Mouse (Mus musculus): ENCODE results near the gene Papolb. TPM values are rescaled to one million over a fixed set of nuclear protein-coding genes. Genes with fewer than 3 reads are reported as not detected.

Papolb gene
- polyA plus RNA-seq (2012; rRNA removed): 139 and 155 TPM in 2 replicates

DNA sequence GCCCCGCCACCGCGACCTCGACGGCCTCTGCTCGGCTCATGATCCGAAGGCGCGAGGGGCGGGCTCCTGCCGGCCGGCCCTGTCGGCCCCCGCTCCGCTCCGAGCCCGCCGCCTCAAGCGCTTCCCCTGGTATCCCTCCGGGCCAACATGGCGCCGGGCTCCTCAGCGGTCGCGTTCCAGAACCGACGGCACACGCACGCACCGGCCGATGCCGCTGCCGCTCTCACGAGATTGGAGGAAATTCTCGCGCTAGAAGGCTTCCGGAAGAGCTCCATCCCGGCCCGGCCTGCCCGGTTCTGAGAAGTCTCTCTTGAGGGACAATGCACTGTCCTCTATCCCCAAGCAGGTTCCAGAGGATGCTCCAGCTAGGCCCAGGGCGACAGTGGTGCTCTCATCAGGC, at the start of gene Papolb:
Gene Papolb (minus strand): TSS at position 162 of the 400 bp plus-strand sequence.
- H3K4me3 ChIP-seq (ENCODE audit: control insufficient read depth, low read depth, low read length): peak within 1 kb of the TSS; percentile 94
- H3K36me3 ChIP-seq (ENCODE audit: control insufficient read depth, insufficient read depth, low read length): no peaks in the 10 kb centered on the region; the same call in none of the 2 replicates
- no peak for TF ChIP-seq CTCF (IDR thresholded peaks at IDR 0.05; ENCODE audit: control insufficient read depth, insufficient read depth, insufficient replicate concordance, low read depth, low read length)
- peak; percentile 57; the same call in 1 of the 2 replicates for TF ChIP-seq POLR2A (IDR thresholded peaks at IDR 0.05; ENCODE audit: control insufficient read depth, low read depth, low read length)
- peak within 1 kb of the TSS; percentile 93 for H3K27ac ChIP-seq (ENCODE audit: control insufficient read depth, insufficient read depth, low read depth, low read length)
- no peaks in the 10 kb centered on the region; the same call in 1 of the 2 replicates for H3K4me1 ChIP-seq (ENCODE audit: control insufficient read depth, insufficient read depth, low read length)
- no peaks in the 10 kb centered on the region for H3K27me3 ChIP-seq (ENCODE audit: control insufficient read depth, insufficient read depth, low read length)

DNA sequence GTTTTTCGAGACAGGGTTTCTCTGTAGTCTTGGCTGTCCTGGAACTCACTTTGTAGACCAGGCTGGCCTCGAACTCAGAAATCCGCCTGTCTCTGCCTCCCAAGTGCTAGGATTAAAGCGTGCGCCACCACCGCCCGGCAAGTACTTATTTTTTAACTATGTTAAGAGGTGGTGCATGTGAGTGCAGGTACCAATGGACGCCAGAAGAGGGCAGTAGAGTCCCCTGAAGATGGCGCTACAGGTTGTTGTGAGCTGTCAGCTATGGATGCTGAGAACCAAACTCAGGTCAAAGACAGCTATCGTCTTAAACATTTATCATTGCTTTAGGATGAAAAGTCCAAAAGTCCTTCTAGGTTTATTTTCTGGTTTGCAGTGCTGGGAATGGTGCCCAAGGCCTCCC, 48.3 kb upstream of the Papolb start:
- Histone ChIP-seq H3K27me3 (ENCODE audit: control insufficient read depth, insufficient read depth, low read length) (no peaks in the 10 kb centered on the region), H3K36me3 (ENCODE audit: control insufficient read depth, insufficient read depth, low read length) (no peaks in the 10 kb centered on the region), H3K4me3 (ENCODE audit: control insufficient read depth, low read depth, low read length) (no peak overlapping the region), H3K27ac (ENCODE audit: control insufficient read depth, insufficient read depth, low read depth, low read length) (no peak overlapping the region), H3K4me1 (ENCODE audit: control insufficient read depth, insufficient read depth, low read length) (no peaks in the 10 kb centered on the region; the same call in 1 of the 2 replicates)
- TF ChIP-seq CTCF (IDR thresholded peaks at IDR 0.05; ENCODE audit: control insufficient read depth, insufficient read depth, insufficient replicate concordance, low read depth, low read length): peak; percentile 68; the same call in 1 of the 2 replicates
- no peak for TF ChIP-seq POLR2A (IDR thresholded peaks at IDR 0.05; ENCODE audit: control insufficient read depth, low read depth, low read length)

DNA sequence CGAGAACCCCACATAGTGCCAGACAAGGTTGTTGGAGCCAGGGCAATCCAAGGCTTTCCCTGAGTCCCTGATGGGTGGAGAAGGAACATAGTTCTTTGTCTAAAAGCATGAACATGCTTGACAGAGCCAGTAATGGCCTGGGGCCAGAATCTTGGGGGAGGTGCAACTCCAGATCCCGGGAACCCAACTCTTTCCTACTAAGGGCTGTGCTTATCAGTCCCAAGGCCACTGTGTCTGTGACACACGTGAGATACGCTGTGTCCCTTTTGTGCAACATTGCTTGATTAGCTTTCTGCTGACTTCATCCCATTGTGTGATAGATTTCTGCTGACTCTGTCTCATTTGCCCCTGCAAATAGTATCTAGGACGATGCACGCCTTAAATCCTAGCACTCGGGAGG, 47.0 kb upstream of the Papolb start:
- Histone ChIP-seq H3K27ac (ENCODE audit: control insufficient read depth, insufficient read depth, low read depth, low read length) (peak overlapping the region; percentile 81), H3K36me3 (ENCODE audit: control insufficient read depth, insufficient read depth, low read length) (no peaks in the 10 kb centered on the region), H3K4me3 (ENCODE audit: control insufficient read depth, low read depth, low read length) (no peak overlapping the region), H3K4me1 (ENCODE audit: control insufficient read depth, insufficient read depth, low read length) (no peaks in the 10 kb centered on the region; the same call in 1 of the 2 replicates), H3K27me3 (ENCODE audit: control insufficient read depth, insufficient read depth, low read length) (no peaks in the 10 kb centered on the region)
- no peak for TF ChIP-seq POLR2A (IDR thresholded peaks at IDR 0.05; ENCODE audit: control insufficient read depth, low read depth, low read length)
- no peak for TF ChIP-seq CTCF (IDR thresholded peaks at IDR 0.05; ENCODE audit: control insufficient read depth, insufficient read depth, insufficient replicate concordance, low read depth, low read length)

DNA sequence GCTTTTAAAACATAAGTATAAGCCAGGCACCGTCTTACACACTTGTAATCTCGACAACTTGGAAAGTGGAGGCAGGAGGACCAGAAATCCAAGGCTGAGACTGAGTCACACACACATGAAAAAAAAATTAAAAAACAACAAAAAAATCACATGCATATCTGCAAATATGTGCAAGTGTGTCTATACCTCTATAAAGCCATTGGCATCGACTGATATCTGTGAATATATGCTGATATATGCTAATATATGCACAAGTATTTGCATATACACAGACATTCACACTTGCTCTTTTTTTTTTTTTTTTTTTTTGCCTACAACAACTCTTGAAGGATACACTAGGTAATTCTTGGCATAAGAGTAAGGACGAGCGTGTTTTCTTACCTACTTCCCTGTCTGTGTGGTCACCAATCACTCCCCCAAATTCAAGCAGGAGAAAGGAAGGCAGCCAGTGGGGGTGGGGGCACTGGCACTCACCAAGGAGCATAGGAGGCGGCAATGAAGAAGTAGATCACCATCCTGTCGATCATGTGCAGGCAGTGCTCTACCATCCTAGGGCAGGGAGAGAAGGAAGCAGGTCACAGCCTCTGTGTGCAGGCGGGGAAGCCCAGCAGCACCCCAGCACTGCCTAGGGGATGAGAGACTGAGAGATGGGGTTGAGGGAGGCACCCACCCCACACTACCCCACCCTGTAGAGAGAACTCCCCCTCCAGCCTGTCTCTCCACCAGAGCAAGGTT, 44.6 kb upstream of the Papolb start:
- Histone ChIP-seq H3K27me3 (ENCODE audit: control insufficient read depth, insufficient read depth, low read length) (no peaks in the 10 kb centered on the region), H3K4me3 (ENCODE audit: control insufficient read depth, low read depth, low read length) (no peak overlapping the region), H3K27ac (ENCODE audit: control insufficient read depth, insufficient read depth, low read depth, low read length) (no peak overlapping the region), H3K4me1 (ENCODE audit: control insufficient read depth, insufficient read depth, low read length) (no peaks in the 10 kb centered on the region; the same call in 1 of the 2 replicates), H3K36me3 (ENCODE audit: control insufficient read depth, insufficient read depth, low read length) (no peaks in the 10 kb centered on the region)
- TF ChIP-seq POLR2A (IDR thresholded peaks at IDR 0.05; ENCODE audit: control insufficient read depth, low read depth, low read length) (no peak), CTCF (IDR thresholded peaks at IDR 0.05; ENCODE audit: control insufficient read depth, insufficient read depth, insufficient replicate concordance, low read depth, low read length) (no peak)

DNA sequence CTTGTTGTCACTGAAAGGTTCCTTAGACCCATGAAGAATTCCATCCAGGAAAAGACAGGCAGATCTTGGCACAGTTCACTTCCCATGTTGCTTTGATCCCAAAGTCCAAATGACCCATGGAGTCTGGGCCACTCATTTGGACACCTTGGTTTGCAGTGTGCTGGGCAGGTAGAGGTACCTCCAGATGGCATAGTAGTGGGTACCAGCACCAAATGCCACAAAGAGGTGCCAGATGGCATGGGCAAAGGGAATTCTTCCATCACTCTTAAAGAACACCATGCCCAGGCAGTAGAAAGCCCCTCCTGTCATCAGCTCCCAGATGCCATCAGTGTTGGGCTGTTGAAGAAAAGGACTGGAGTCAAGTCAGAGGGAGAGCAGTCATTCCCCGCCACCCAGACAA, 34.7 kb upstream of the Papolb start:
- no peaks in the 10 kb centered on the region for H3K36me3 ChIP-seq (ENCODE audit: control insufficient read depth, insufficient read depth, low read length)
- no peaks in the 10 kb centered on the region for H3K27me3 ChIP-seq (ENCODE audit: control insufficient read depth, insufficient read depth, low read length)
- no peak overlapping the region for H3K4me3 ChIP-seq (ENCODE audit: control insufficient read depth, low read depth, low read length)
- no peak for TF ChIP-seq POLR2A (IDR thresholded peaks at IDR 0.05; ENCODE audit: control insufficient read depth, low read depth, low read length)
- no peak for TF ChIP-seq CTCF (IDR thresholded peaks at IDR 0.05; ENCODE audit: control insufficient read depth, insufficient read depth, insufficient replicate concordance, low read depth, low read length)
- no peak overlapping the region for H3K27ac ChIP-seq (ENCODE audit: control insufficient read depth, insufficient read depth, low read depth, low read length)
- no peaks in the 10 kb centered on the region for H3K4me1 ChIP-seq (ENCODE audit: control insufficient read depth, insufficient read depth, low read length)

DNA sequence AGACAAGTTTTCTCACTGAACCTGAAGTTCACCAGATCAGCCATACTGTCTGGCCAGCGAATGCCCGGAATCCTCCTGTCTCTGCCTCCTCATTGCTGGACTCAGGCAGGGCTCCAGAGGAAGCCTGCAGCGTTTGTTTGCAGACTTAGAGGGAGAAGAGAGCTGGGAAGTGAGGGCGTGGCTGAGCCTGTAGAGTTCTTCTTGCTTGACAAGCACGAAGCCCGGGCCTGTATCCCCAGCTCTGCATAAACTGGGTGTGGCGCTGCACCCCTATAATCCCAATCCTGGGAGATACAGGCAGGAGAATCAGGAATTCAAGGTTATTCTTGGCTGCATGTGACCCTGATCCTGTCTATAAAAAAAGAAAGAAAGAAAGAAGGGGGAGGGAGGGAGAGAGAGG, 30.4 kb upstream of the Papolb start:
- H3K27ac ChIP-seq (ENCODE audit: control insufficient read depth, insufficient read depth, low read depth, low read length): no peak overlapping the region
- no peaks in the 10 kb centered on the region for H3K36me3 ChIP-seq (ENCODE audit: control insufficient read depth, insufficient read depth, low read length)
- no peak for TF ChIP-seq CTCF (IDR thresholded peaks at IDR 0.05; ENCODE audit: control insufficient read depth, insufficient read depth, insufficient replicate concordance, low read depth, low read length)
- no peak for TF ChIP-seq POLR2A (IDR thresholded peaks at IDR 0.05; ENCODE audit: control insufficient read depth, low read depth, low read length)
- no peaks in the 10 kb centered on the region for H3K27me3 ChIP-seq (ENCODE audit: control insufficient read depth, insufficient read depth, low read length)
- no peak overlapping the region for H3K4me3 ChIP-seq (ENCODE audit: control insufficient read depth, low read depth, low read length)
- H3K4me1 ChIP-seq (ENCODE audit: control insufficient read depth, insufficient read depth, low read length): no peaks in the 10 kb centered on the region

DNA sequence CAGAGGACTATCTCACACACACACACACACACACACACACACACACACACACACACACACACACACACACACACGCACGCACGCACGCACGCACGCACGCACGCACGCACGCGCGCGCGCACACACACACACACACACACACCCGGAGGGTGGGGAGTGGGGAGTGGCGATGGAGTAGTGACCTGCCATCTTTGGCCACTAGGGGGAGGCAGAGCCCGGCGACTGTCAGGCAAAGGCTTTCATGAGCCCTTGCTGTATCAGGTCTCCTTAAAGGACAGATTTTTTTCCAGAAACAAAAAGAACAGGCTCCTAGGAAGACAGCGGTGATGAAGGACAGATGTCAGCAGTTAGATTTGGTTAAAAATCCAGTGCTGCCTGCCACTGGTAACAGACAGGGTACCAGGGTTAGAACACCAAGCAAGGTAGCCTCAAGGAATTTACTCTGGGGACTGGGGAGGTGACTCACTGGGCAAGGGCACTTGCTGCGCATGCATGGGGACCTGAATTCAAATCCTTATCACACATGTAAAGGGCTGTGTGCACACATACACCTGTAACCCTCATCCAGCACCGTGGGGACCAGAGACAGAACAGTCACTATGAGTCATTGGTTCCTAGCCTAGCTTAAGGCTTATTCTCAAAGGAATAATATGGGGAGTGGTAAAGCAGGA, 27.7 kb upstream of the Papolb start:
- Histone ChIP-seq H3K4me1 (ENCODE audit: control insufficient read depth, insufficient read depth, low read length) (no peaks in the 10 kb centered on the region), H3K27ac (ENCODE audit: control insufficient read depth, insufficient read depth, low read depth, low read length) (no peak overlapping the region), H3K4me3 (ENCODE audit: control insufficient read depth, low read depth, low read length) (no peak overlapping the region), H3K27me3 (ENCODE audit: control insufficient read depth, insufficient read depth, low read length) (no peaks in the 10 kb centered on the region), H3K36me3 (ENCODE audit: control insufficient read depth, insufficient read depth, low read length) (no peaks in the 10 kb centered on the region)
- TF ChIP-seq POLR2A (IDR thresholded peaks at IDR 0.05; ENCODE audit: control insufficient read depth, low read depth, low read length) (no peak), CTCF (IDR thresholded peaks at IDR 0.05; ENCODE audit: control insufficient read depth, insufficient read depth, insufficient replicate concordance, low read depth, low read length) (peak; percentile 92)
